Mouse (Mus musculus) heart, embryonic 15.5 days (tissue): ENCODE measurements around the gene Ninj2. TPM values are rescaled to one million over a fixed set of nuclear protein-coding genes. Genes with fewer than 3 reads are reported as not detected.
A peak's percentile ranks its signal among the peaks of the same experiment; 100 is the strongest.

Experiments used
- ATAC-seq: fragments of 200-750 bp; cut with Nextera tagmentation; replicated peaks from 2 replicates; pipeline ENCODE4 v1.8.0; 2017; ENCODE audit warnings: low read depth, moderate TSS enrichment; ENCODE audit not compliant: insufficient number of reproducible peaks, insufficient read depth, low FRiP score
- H3K27ac ChIP-seq: fragments of 300-500 bp; sonication (generic); 2 replicates; pipeline ENCODE4 v1.5.1; 2015; ENCODE audit warnings: mild to moderate bottlenecking, inconsistent platforms
- H3K27me3 ChIP-seq: fragments of 300-500 bp; sonication (generic); 2 replicates; pipeline ENCODE4 v1.6.1; 2015; ENCODE audit warnings: inconsistent platforms
- H3K36me3 ChIP-seq: fragments of 300-500 bp; sonication (generic); 2 replicates; pipeline ENCODE4 v1.6.1; 2015; ENCODE audit warnings: mild to moderate bottlenecking, inconsistent platforms
- H3K4me1 ChIP-seq: fragments of 300-500 bp; sonication (generic); replicated peaks from 2 replicates; pipeline ENCODE4 v1.6.1; 2015; ENCODE audit warnings: inconsistent platforms
- H3K4me2 ChIP-seq: fragments of 300-500 bp; sonication (generic); 2 replicates; pipeline ENCODE4 v1.6.1; 2015; ENCODE audit warnings: inconsistent platforms, mild to moderate bottlenecking, moderate library complexity
- H3K4me3 ChIP-seq: fragments of 300-500 bp; sonication (generic); 2 replicates; pipeline ENCODE4 v1.5.1; 2015; ENCODE audit warnings: mild to moderate bottlenecking, inconsistent platforms
- H3K9ac ChIP-seq: fragments of 300-500 bp; sonication (generic); 2 replicates; pipeline ENCODE4 v1.6.1; 2015; ENCODE audit warnings: mild to moderate bottlenecking, inconsistent platforms
- H3K9me3 ChIP-seq: fragments of 300-500 bp; sonication (generic); replicated peaks from 2 replicates; pipeline ENCODE4 v1.6.1; 2016; ENCODE audit warnings: inconsistent platforms
- WGBS: fragments of 180-500 bp; shearing (Covaris S2); methylation state at CpG from one replicate; pipeline ENCODE4 v1.1.7; 2015; ENCODE audit warnings: mixed read lengths; 5-methylcytosine and 5-hydroxymethylcytosine counted together
- polyA plus RNA-seq: library from polyadenylated mRNA; unstranded; fragments of >200 nt; fragmentation: Nextera tagmentation; extraction: Ambion mirVana; gene quantifications from 2 replicates; pipeline ENCODE4 v1.2.1, GENCODE M21; 2015

Gene Ninj2
- polyA plus RNA-seq, 1 experiment from 2014 or later, result 0.15 TPM

GRCm38 (mm10) chr6:120162928-120163327 lies 69.8 kb downstream of the Ninj2 start:
- H3K4me3 ChIP-seq, result no peak overlapping the region
- no peaks in the 10 kb centered on the region for H3K9me3 ChIP-seq
- H3K27ac ChIP-seq, result no peak overlapping the region
- H3K4me1 ChIP-seq, result peaks cover 32% of the 10 kb centered on the region
- no peak for ATAC-seq
- no peaks in the 10 kb centered on the region for H3K27me3 ChIP-seq
- no peak overlapping the region for H3K9ac ChIP-seq
- WGBS, result 65% methylated on average over 6 of the region's 6 CpGs
- no peaks in the 10 kb centered on the region for H3K36me3 ChIP-seq
- H3K4me2 ChIP-seq, result no peak overlapping the region

- H3K27me3 ChIP-seq, result no peaks in the 10 kb centered on the region
- H3K9me3 ChIP-seq, result no peaks in the 10 kb centered on the region
- 76% methylated on average over 4 of the region's 4 CpGs for WGBS
- no peak for ATAC-seq
- H3K27ac ChIP-seq, result no peak overlapping the region
- peaks cover 17% of the 10 kb centered on the region for H3K4me1 ChIP-seq
- H3K4me3 ChIP-seq, result no peak overlapping the region
- H3K36me3 ChIP-seq, result no peaks in the 10 kb centered on the region
- H3K4me2 ChIP-seq, result no peak overlapping the region
- no peak overlapping the region for H3K9ac ChIP-seq
Observed at GRCm38 (mm10) chr6:120164765-120165164, 71.6 kb downstream of the Ninj2 start.

- no peaks in the 10 kb centered on the region for H3K27me3 ChIP-seq
- H3K27ac ChIP-seq, result no peak overlapping the region
- WGBS, result 37% methylated on average over 4 of the region's 4 CpGs
- H3K36me3 ChIP-seq, result no peaks in the 10 kb centered on the region
- no peaks in the 10 kb centered on the region for H3K9me3 ChIP-seq
- no peak overlapping the region for H3K9ac ChIP-seq
- no peak overlapping the region for H3K4me3 ChIP-seq
- peaks cover 12% of the 10 kb centered on the region for H3K4me1 ChIP-seq
- ATAC-seq, result no peak
- no peak overlapping the region for H3K4me2 ChIP-seq
Observed at GRCm38 (mm10) chr6:120167574-120167973, 74.4 kb downstream of the Ninj2 start.

- Histone ChIP-seq H3K27me3 (no peaks in the 10 kb centered on the region), H3K9me3 (no peaks in the 10 kb centered on the region), H3K4me1 (peaks cover 33% of the 10 kb centered on the region), H3K4me3 (no peak overlapping the region), H3K27ac (no peak overlapping the region), H3K36me3 (no peaks in the 10 kb centered on the region), H3K4me2 (no peak overlapping the region), H3K9ac (no peak overlapping the region)
- 78% methylated on average over 8 of the region's 8 CpGs for WGBS
- ATAC-seq, result no peak
Observed at GRCm38 (mm10) chr6:120172294-120173017, 79.3 kb downstream of the Ninj2 start.

GRCm38 (mm10) chr6:120174028-120174601 lies 81.0 kb downstream of the Ninj2 start:
- ATAC-seq, result no peak
- no peaks in the 10 kb centered on the region for H3K27me3 ChIP-seq
- H3K4me2 ChIP-seq, result no peak overlapping the region
- peaks cover 30% of the 10 kb centered on the region for H3K4me1 ChIP-seq
- no peaks in the 10 kb centered on the region for H3K9me3 ChIP-seq
- no peak overlapping the region for H3K9ac ChIP-seq
- peak overlapping the region; percentile 78 for H3K27ac ChIP-seq
- 55% methylated on average over 6 of the region's 6 CpGs for WGBS
- H3K4me3 ChIP-seq, result no peak overlapping the region
- H3K36me3 ChIP-seq, result no peaks in the 10 kb centered on the region

- WGBS, result 15% methylated on average over 7 of the region's 7 CpGs
- no peak overlapping the region for H3K9ac ChIP-seq
- no peaks in the 10 kb centered on the region for H3K27me3 ChIP-seq
- no peaks in the 10 kb centered on the region for H3K36me3 ChIP-seq
- H3K9me3 ChIP-seq, result no peaks in the 10 kb centered on the region
- peak overlapping the region; percentile 78 for H3K27ac ChIP-seq
- H3K4me1 ChIP-seq, result peaks cover 34% of the 10 kb centered on the region
- peak; percentile 91 for ATAC-seq
- no peak overlapping the region for H3K4me3 ChIP-seq
- H3K4me2 ChIP-seq, result no peak overlapping the region
Observed at GRCm38 (mm10) chr6:120174602-120175115, 81.5 kb downstream of the Ninj2 start.

GRCm38 (mm10) chr6:120175650-120176049 lies 82.5 kb downstream of the Ninj2 start:
- 89% methylated on average over 4 of the region's 4 CpGs for WGBS
- H3K9ac ChIP-seq, result no peak overlapping the region
- no peaks in the 10 kb centered on the region for H3K36me3 ChIP-seq
- no peak overlapping the region for H3K4me3 ChIP-seq
- H3K27me3 ChIP-seq, result no peaks in the 10 kb centered on the region
- H3K9me3 ChIP-seq, result no peaks in the 10 kb centered on the region
- peaks cover 44% of the 10 kb centered on the region for H3K4me1 ChIP-seq
- peak overlapping the region; percentile 78 for H3K27ac ChIP-seq
- H3K4me2 ChIP-seq, result no peak overlapping the region
- no peak for ATAC-seq

- 77% methylated on average over 6 of the region's 6 CpGs for WGBS
- peak overlapping the region; percentile 3; the same call in 1 of the 2 replicates for H3K27ac ChIP-seq
Observed at GRCm38 (mm10) chr6:120179044-120179755, 86.0 kb downstream of the Ninj2 start.

GRCm38 (mm10) chr6:120179756-120180206 lies 86.6 kb downstream of the Ninj2 start:
- Histone ChIP-seq H3K9me3 (no peaks in the 10 kb centered on the region), H3K9ac (no peak overlapping the region), H3K27ac (peak overlapping the region; percentile 3; the same call in 1 of the 2 replicates), H3K4me3 (no peak overlapping the region), H3K4me2 (no peak overlapping the region), H3K4me1 (peaks cover 35% of the 10 kb centered on the region), H3K27me3 (no peaks in the 10 kb centered on the region), H3K36me3 (no peaks in the 10 kb centered on the region)
- ATAC-seq, result no peak
- WGBS, result 46% methylated on average over 8 of the region's 8 CpGs

More at GRCm38 (mm10) chr6:120179044-120179755, 86.0 kb downstream of the Ninj2 start:
- Histone ChIP-seq H3K36me3 (no peaks in the 10 kb centered on the region), H3K4me2 (no peak overlapping the region), H3K9ac (no peak overlapping the region), H3K4me3 (no peak overlapping the region), H3K27me3 (no peaks in the 10 kb centered on the region), H3K9me3 (no peaks in the 10 kb centered on the region), H3K4me1 (peaks cover 40% of the 10 kb centered on the region)
- no peak for ATAC-seq

- ATAC-seq, result 0 out of 2 replicates have a peak, but pooled peaks have one; percentile 11
- Histone ChIP-seq H3K4me2 (no peak overlapping the region), H3K27me3 (no peaks in the 10 kb centered on the region), H3K4me1 (peaks cover 30% of the 10 kb centered on the region), H3K36me3 (no peaks in the 10 kb centered on the region), H3K4me3 (no peak overlapping the region), H3K9me3 (no peaks in the 10 kb centered on the region), H3K9ac (no peak overlapping the region), H3K27ac (peak overlapping the region; percentile 31; the same call in 1 of the 2 replicates)
- 78% methylated on average over 4 of the region's 4 CpGs for WGBS
Observed at GRCm38 (mm10) chr6:120180492-120180891, 87.3 kb downstream of the Ninj2 start.

GRCm38 (mm10) chr6:120182160-120182559 lies 89.0 kb downstream of the Ninj2 start:
- no peak overlapping the region for H3K4me3 ChIP-seq
- peak; percentile 59 for ATAC-seq
- H3K4me1 ChIP-seq, result peaks cover 41% of the 10 kb centered on the region
- no peak overlapping the region for H3K9ac ChIP-seq
- 53% methylated on average over 5 of the region's 5 CpGs for WGBS
- H3K4me2 ChIP-seq, result no peak overlapping the region
- no peaks in the 10 kb centered on the region for H3K36me3 ChIP-seq
- no peaks in the 10 kb centered on the region for H3K9me3 ChIP-seq
- peak overlapping the region; percentile 18; the same call in 1 of the 2 replicates for H3K27ac ChIP-seq
- no peaks in the 10 kb centered on the region for H3K27me3 ChIP-seq
